Mouse (Mus musculus) brown adipose tissue, adult 24 weeks (tissue): ENCODE measurements around the gene Olfr545. TPM values are rescaled to one million over a fixed set of nuclear protein-coding genes. Genes with fewer than 3 reads are reported as not detected.
"Not testable (repeated sequence)": the region's sequence is repeated elsewhere in the genome, so short reads cannot be mapped to it uniquely, and the experiment has no call there.

Experiments used
- H3K27ac ChIP-seq: fragments of 200-500 bp; replicated peaks from 2 replicates; pipeline ENCODE4 v1.5.1; 2012; ENCODE audit warnings: low read depth, mild to moderate bottlenecking, low read length
- H3K4me1 ChIP-seq: fragments of 200-500 bp; 2 replicates; pipeline ENCODE4 v1.6.1; 2012; ENCODE audit warnings: low read length, mixed read lengths; ENCODE audit not compliant: control insufficient read depth, insufficient read depth, insufficient read length
- H3K4me3 ChIP-seq: fragments of 200-500 bp; 2 replicates; pipeline ENCODE4 v1.5.1; 2012; ENCODE audit warnings: low read depth, mild to moderate bottlenecking, low read length, moderate library complexity; ENCODE audit not compliant: insufficient read depth
- polyA plus RNA-seq: library from polyadenylated mRNA; stranded (reverse); fragments of >200 nt; gene quantifications from 2 replicates; pipeline ENCODE4 v1.2.4, GENCODE M21; 2012; ENCODE audit not compliant: missing spikeins, insufficient read depth, insufficient read length

Gene Olfr545
- polyA plus RNA-seq, 1 experiment, result not detected

GRCm38 (mm10) chr7:102488161-102488560, 11.2 kb downstream of the Olfr545 start, which contains the start of gene Olfr544:
Gene Olfr544 (minus strand): TSS chr7:102488313.
- no peak within 1 kb of the TSS for H3K4me3 ChIP-seq
- peaks cover 2% of the 10 kb centered on the region; the same call in 1 of the 2 replicates for H3K4me1 ChIP-seq

GRCm38 (mm10) chr7:102486105-102486504, 13.3 kb downstream of the Olfr545 start:
- Histone ChIP-seq H3K4me3 (no peak overlapping the region), H3K4me1 (peaks cover 2% of the 10 kb centered on the region; the same call in 1 of the 2 replicates), H3K27ac (no peak overlapping the region)

More at GRCm38 (mm10) chr7:102488161-102488560, 11.2 kb downstream of the Olfr545 start, which contains the start of gene Olfr544:
- H3K27ac ChIP-seq, result no peak within 1 kb of the TSS

GRCm38 (mm10) chr7:102484766-102485165, 14.6 kb downstream of the Olfr545 start:
- not testable (repeated sequence) for H3K4me1 ChIP-seq, H3K4me3 ChIP-seq, H3K27ac ChIP-seq

- peaks cover 7% of the 10 kb centered on the region for H3K4me1 ChIP-seq
- no peak overlapping the region for H3K27ac ChIP-seq
- H3K4me3 ChIP-seq, result no peak overlapping the region
Observed at GRCm38 (mm10) chr7:102483665-102484064, 15.7 kb downstream of the Olfr545 start.

- Histone ChIP-seq H3K4me1 (peaks cover 4% of the 10 kb centered on the region), H3K4me3 (no peak within 1 kb of the TSS), H3K27ac (no peak within 1 kb of the TSS)
Observed at GRCm38 (mm10) chr7:102481579-102481978, 17.8 kb downstream of the Olfr545 start, which contains the start of gene Olfr543. Gene Olfr543 (minus strand): TSS chr7:102481679.

GRCm38 (mm10) chr7:102480821-102481220, 18.6 kb downstream of the Olfr545 start:
- Histone ChIP-seq H3K27ac (no peak overlapping the region), H3K4me3 (no peak overlapping the region), H3K4me1 (peaks cover 4% of the 10 kb centered on the region)

GRCm38 (mm10) chr7:102479368-102480078, 19.9 kb downstream of the Olfr545 start:
- Histone ChIP-seq H3K27ac (no peak overlapping the region), H3K4me3 (no peak overlapping the region), H3K4me1 (peaks cover 4% of the 10 kb centered on the region)

GRCm38 (mm10) chr7:102478926-102479325, 20.4 kb downstream of the Olfr545 start:
- H3K4me3 ChIP-seq, result no peak overlapping the region
- no peak overlapping the region for H3K27ac ChIP-seq
- peaks cover 4% of the 10 kb centered on the region for H3K4me1 ChIP-seq

GRCm38 (mm10) chr7:102478425-102478824, 20.9 kb downstream of the Olfr545 start:
- Histone ChIP-seq H3K4me1 (peaks cover 4% of the 10 kb centered on the region), H3K27ac (no peak overlapping the region), H3K4me3 (no peak overlapping the region)

- Histone ChIP-seq H3K27ac (no peak overlapping the region), H3K4me3 (no peak overlapping the region), H3K4me1 (peaks cover 4% of the 10 kb centered on the region)
Observed at GRCm38 (mm10) chr7:102477377-102477776, 22.0 kb downstream of the Olfr545 start.

GRCm38 (mm10) chr7:102476601-102477000, 22.8 kb downstream of the Olfr545 start:
- no peak overlapping the region for H3K4me3 ChIP-seq
- no peak overlapping the region for H3K27ac ChIP-seq
- H3K4me1 ChIP-seq, result peaks cover 4% of the 10 kb centered on the region

- Histone ChIP-seq H3K4me1 (no peaks in the 10 kb centered on the region), H3K4me3 (no peak overlapping the region), H3K27ac (no peak overlapping the region)
Observed at GRCm38 (mm10) chr7:102472675-102473074, 26.7 kb downstream of the Olfr545 start.

- Histone ChIP-seq H3K4me3 (no peak overlapping the region), H3K4me1 (no peaks in the 10 kb centered on the region), H3K27ac (no peak overlapping the region)
Observed at GRCm38 (mm10) chr7:102467566-102467965, 31.8 kb downstream of the Olfr545 start.

- Histone ChIP-seq H3K27ac (no peak overlapping the region), H3K4me3 (no peak overlapping the region), H3K4me1 (no peaks in the 10 kb centered on the region)
Observed at GRCm38 (mm10) chr7:102458618-102459380, 40.6 kb downstream of the Olfr545 start.

GRCm38 (mm10) chr7:102446438-102446837, 52.9 kb downstream of the Olfr545 start:
- no peak overlapping the region for H3K27ac ChIP-seq
- H3K4me1 ChIP-seq, result no peaks in the 10 kb centered on the region
- no peak overlapping the region for H3K4me3 ChIP-seq
